Mouse (Mus musculus) ovary, adult 18-20 months (tissue): Measurements from ENCODE around the gene Cfap126.
"Not testable (repeated sequence)": the region's sequence is repeated elsewhere in the genome, so short reads cannot be mapped to it uniquely, and the experiment has no call there.

Experiments used
- DNase-seq: peaks from one replicate; pipeline ENCODE4 v3.0.0; 2022; ENCODE audit warnings: low spot score, mixed read lengths

Cfap126 gene

GRCm38 (mm10) chr1:171113873-171114299, at the start of gene Cfap126:
Gene Cfap126, plus strand, starts transcription at chr1:171113918.
- peak; percentile 85 for DNase-seq

GRCm38 (mm10) chr1:171064491-171065242, 49.1 kb upstream of the Cfap126 start, which contains the start of gene Fcgr3:
Gene Fcgr3, minus strand, starts transcription at chr1:171064935.
- DNase-seq, result peak; percentile 78

GRCm38 (mm10) chr1:171065243-171065587, 48.5 kb upstream of the Cfap126 start:
- not testable (repeated sequence) for DNase-seq

- not testable (repeated sequence) for DNase-seq
These were observed 48.0 kb upstream of the Cfap126 start for GRCm38 (mm10) chr1:171065768-171066167.

GRCm38 (mm10) chr1:171066583-171066982, 47.1 kb upstream of the Cfap126 start:
- not testable (repeated sequence) for DNase-seq

- not testable (repeated sequence) for DNase-seq
These were observed 45.8 kb upstream of the Cfap126 start for GRCm38 (mm10) chr1:171067928-171068327.

- not testable (repeated sequence) for DNase-seq
These were observed 44.2 kb upstream of the Cfap126 start for GRCm38 (mm10) chr1:171069508-171069907.

- DNase-seq, result not testable (repeated sequence)
These were observed 42.8 kb upstream of the Cfap126 start for GRCm38 (mm10) chr1:171070879-171071278.

GRCm38 (mm10) chr1:171071726-171072125, 42.0 kb upstream of the Cfap126 start:
- not testable (repeated sequence) for DNase-seq

GRCm38 (mm10) chr1:171072217-171072616, 41.5 kb upstream of the Cfap126 start:
- not testable (repeated sequence) for DNase-seq

GRCm38 (mm10) chr1:171074283-171074682, 39.4 kb upstream of the Cfap126 start:
- not testable (repeated sequence) for DNase-seq

GRCm38 (mm10) chr1:171076176-171076575, 37.5 kb upstream of the Cfap126 start:
- DNase-seq, result not testable (repeated sequence)

GRCm38 (mm10) chr1:171077192-171077591, 36.5 kb upstream of the Cfap126 start:
- not testable (repeated sequence) for DNase-seq

GRCm38 (mm10) chr1:171077955-171078354, 35.8 kb upstream of the Cfap126 start:
- peak; percentile 44 for DNase-seq

GRCm38 (mm10) chr1:171078419-171078818, 35.3 kb upstream of the Cfap126 start:
- DNase-seq, result not testable (repeated sequence)

GRCm38 (mm10) chr1:171079345-171079744, 34.4 kb upstream of the Cfap126 start:
- not testable (repeated sequence) for DNase-seq

GRCm38 (mm10) chr1:171079825-171080224, 33.9 kb upstream of the Cfap126 start:
- DNase-seq, result not testable (repeated sequence)

GRCm38 (mm10) chr1:171081512-171082231, 32.0 kb upstream of the Cfap126 start:
- DNase-seq, result not testable (repeated sequence)

- DNase-seq, result no peak
These were observed 28.0 kb upstream of the Cfap126 start for GRCm38 (mm10) chr1:171085718-171086117.

GRCm38 (mm10) chr1:171088237-171088869, 25.4 kb upstream of the Cfap126 start:
- DNase-seq, result not testable (repeated sequence)

GRCm38 (mm10) chr1:171089891-171090290, 23.8 kb upstream of the Cfap126 start:
- DNase-seq, result no peak

GRCm38 (mm10) chr1:171090761-171091160, 23.0 kb upstream of the Cfap126 start:
- no peak for DNase-seq
